Mouse (Mus musculus) lung, embryonic 14.5 days (tissue): ENCODE measurements around the gene Wtip. TPM values are rescaled to one million over a fixed set of nuclear protein-coding genes. Genes with fewer than 3 reads are reported as not detected.

Source experiments
- ATAC-seq: fragments of 200-750 bp; cut with Nextera tagmentation; 2 replicates; pipeline ENCODE4 v1.8.0; 2017; ENCODE audit warnings: mild to moderate bottlenecking, moderate TSS enrichment, moderate library complexity; ENCODE audit not compliant: insufficient read depth
- DNase-seq: peaks from one replicate; pipeline ENCODE4 v3.0.0-alpha.2; 2015
- H3K27ac ChIP-seq: fragments of 300-500 bp; sonication (generic); 2 replicates; pipeline ENCODE4 v1.5.1; 2014; ENCODE audit warnings: low read depth, mild to moderate bottlenecking, moderate library complexity
- H3K27me3 ChIP-seq: fragments of 300-500 bp; sonication (generic); 2 replicates; pipeline ENCODE4 v1.6.1; 2014; ENCODE audit warnings: low read length, control low read depth; ENCODE audit not compliant: insufficient read depth
- H3K36me3 ChIP-seq: fragments of 300-500 bp; sonication (generic); 2 replicates; pipeline ENCODE4 v1.6.1; 2014; ENCODE audit warnings: control low read depth; ENCODE audit not compliant: insufficient read depth
- H3K4me1 ChIP-seq: fragments of 300-500 bp; sonication (generic); 2 replicates; pipeline ENCODE4 v1.6.1; 2014; ENCODE audit warnings: antibody characterized with exemption, control low read depth; ENCODE audit not compliant: insufficient read depth
- H3K4me2 ChIP-seq: fragments of 300-500 bp; sonication (generic); 2 replicates; pipeline ENCODE4 v1.6.1; 2014; ENCODE audit warnings: mild to moderate bottlenecking
- H3K4me3 ChIP-seq: fragments of 300-500 bp; sonication (generic); 2 replicates; pipeline ENCODE4 v1.5.1; 2014; ENCODE audit warnings: low read depth, low read length
- H3K9ac ChIP-seq: fragments of 300-500 bp; sonication (generic); 2 replicates; pipeline ENCODE4 v1.6.1; 2014
- H3K9me3 ChIP-seq: fragments of 300-500 bp; sonication (generic); 2 replicates; pipeline ENCODE4 v1.6.1; 2016; ENCODE audit warnings: low read depth, low read length, control low read depth
- CTCF ChIP-seq: IDR thresholded peaks from 2 replicates; pipeline ENCODE4 v1.5.1; 2016; ENCODE audit warnings: antibody characterized with exemption, low read depth
- WGBS: fragments of 180-500 bp; shearing (Covaris S2); extraction: QIAGEN DNeasy Blood & Tissue Kit; methylation state at CpG from one replicate; pipeline ENCODE4 v1.1.7; 2014; 5-methylcytosine and 5-hydroxymethylcytosine counted together
- polyA plus RNA-seq: library from polyadenylated mRNA; unstranded; fragments of >200 nt; fragmentation: Nextera tagmentation; extraction: Ambion mirVana; gene quantifications from 2 replicates; pipeline ENCODE4 v1.2.1, GENCODE M21; 2014

Wtip gene
- polyA plus RNA-seq, 1 experiment from 2014 or later = 10.1 TPM

DNA sequence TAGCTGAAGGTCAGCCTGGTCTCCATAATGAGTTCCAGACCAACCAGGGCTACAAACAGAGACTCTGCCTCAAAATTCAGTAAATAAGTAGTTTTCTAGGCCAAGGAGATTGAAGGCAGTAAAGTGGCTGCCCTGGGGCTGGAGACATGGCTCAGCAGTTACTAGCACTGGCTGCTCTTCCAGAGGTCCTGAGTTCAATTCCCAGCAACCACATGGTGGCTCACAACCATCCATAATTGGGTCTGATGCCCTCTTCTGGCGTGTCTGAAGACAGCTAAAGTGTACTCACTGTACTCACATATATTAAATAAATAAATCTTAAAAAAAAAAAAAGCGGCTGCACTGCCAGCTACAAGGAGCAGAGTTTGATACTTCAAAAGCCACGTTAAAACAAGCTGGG, 32.9 kb upstream of the Wtip start:
- no peak for DNase-seq
- no peak overlapping the region for H3K9ac ChIP-seq
- H3K4me1 ChIP-seq = 0 out of 2 replicates have a peak, but pooled peaks cover 3% of the 10 kb centered on the region
- H3K27ac ChIP-seq = no peak overlapping the region
- no peaks in the 10 kb centered on the region for H3K9me3 ChIP-seq
- no peaks in the 10 kb centered on the region for H3K27me3 ChIP-seq
- no peak for ATAC-seq
- no peak overlapping the region for H3K4me3 ChIP-seq
- 63% methylated on average over 3 of the region's 3 CpGs for WGBS
- H3K4me2 ChIP-seq = no peak overlapping the region; the same call in 1 of the 2 replicates
- no peak for TF ChIP-seq CTCF
- H3K36me3 ChIP-seq = peaks cover 43% of the 10 kb centered on the region

DNA sequence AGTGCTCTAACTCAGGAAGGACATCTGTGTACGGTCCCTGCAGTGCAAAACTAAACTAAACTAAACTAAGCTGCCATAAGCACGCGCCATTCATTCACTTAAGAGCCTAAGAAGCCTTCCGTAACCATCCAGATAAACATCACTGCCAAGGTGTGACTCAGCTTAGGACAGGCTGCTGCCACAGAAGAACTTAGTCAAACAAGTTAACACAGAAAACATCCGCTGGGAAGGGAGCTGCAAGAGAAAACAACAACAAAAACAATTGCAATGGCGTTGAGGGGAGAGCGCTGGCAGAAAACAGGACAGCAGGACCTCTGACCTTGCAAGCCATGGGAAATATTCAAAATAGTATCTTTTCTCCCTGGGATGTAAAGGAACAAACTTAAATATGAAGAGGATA, 31.6 kb upstream of the Wtip start:
- DNase-seq (no peak), ATAC-seq (no peak)
- TF ChIP-seq CTCF = no peak
- 87% methylated on average over 7 of the region's 7 CpGs for WGBS
- Histone ChIP-seq H3K9me3 (no peaks in the 10 kb centered on the region), H3K36me3 (peaks cover 56% of the 10 kb centered on the region), H3K4me1 (0 out of 2 replicates have a peak, but pooled peaks cover 3% of the 10 kb centered on the region), H3K4me3 (no peak overlapping the region), H3K27ac (no peak overlapping the region), H3K4me2 (no peak overlapping the region), H3K27me3 (no peaks in the 10 kb centered on the region), H3K9ac (no peak overlapping the region)

DNA sequence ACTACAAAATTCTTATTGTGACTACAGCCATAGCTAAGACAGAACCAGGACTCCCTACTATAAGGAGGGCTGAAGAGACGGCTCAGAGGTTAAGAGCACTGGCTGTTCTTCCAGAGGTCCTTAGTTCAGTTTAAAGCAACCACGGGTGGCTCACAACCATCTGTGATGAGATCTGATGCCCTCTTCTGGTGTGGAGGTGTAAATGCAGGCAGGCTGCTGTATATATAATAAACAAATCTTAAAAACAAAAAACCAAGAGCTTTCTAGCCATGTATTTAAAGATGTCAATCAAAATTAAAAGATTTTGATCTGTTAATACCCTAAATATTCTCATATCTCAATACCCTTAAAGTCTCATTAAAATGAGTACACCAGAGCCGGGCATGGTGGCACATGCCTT, 26.1 kb upstream of the Wtip start:
- Histone ChIP-seq H3K9me3 (no peaks in the 10 kb centered on the region), H3K4me3 (no peak overlapping the region), H3K4me2 (no peak overlapping the region), H3K27ac (no peak overlapping the region), H3K9ac (no peak overlapping the region), H3K36me3 (peaks cover 95% of the 10 kb centered on the region), H3K4me1 (no peaks in the 10 kb centered on the region), H3K27me3 (no peaks in the 10 kb centered on the region)
- peak; percentile 19; the same call in 1 of the 2 replicates for TF ChIP-seq CTCF
- 90% methylated on average over 3 of the region's 3 CpGs for WGBS
- DNase-seq (no peak), ATAC-seq (no peak)

DNA sequence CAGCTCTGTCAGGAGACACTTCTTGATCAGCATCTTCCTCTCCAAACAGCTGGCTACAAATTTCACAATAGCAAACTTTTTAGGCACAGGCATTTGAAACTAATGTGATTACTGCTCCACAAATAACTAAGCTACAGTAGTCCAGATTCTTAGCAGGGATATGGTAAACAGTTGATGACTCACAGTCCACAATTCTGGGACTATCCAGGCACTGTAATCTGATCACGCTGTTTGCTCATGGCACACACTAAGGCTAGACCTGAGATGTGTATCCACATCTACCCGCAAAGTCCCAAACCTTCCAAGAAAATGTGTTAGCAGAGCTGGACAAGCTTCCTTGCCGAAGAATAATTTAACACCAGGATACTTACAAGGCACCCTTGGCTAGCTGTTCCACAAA, 24.9 kb upstream of the Wtip start:
- Histone ChIP-seq H3K27me3 (no peaks in the 10 kb centered on the region), H3K9ac (no peak overlapping the region), H3K27ac (no peak overlapping the region), H3K9me3 (no peaks in the 10 kb centered on the region), H3K4me1 (no peaks in the 10 kb centered on the region), H3K4me3 (no peak overlapping the region), H3K4me2 (no peak overlapping the region), H3K36me3 (peaks cover 96% of the 10 kb centered on the region)
- WGBS = 93% methylated on average over 3 of the region's 3 CpGs
- ATAC-seq (no peak), DNase-seq (no peak)
- no peak for TF ChIP-seq CTCF

GRCm38 (mm10) chr7:34147193-34147592, 14.1 kb upstream of the Wtip start:
- no peak overlapping the region for H3K9ac ChIP-seq
- H3K27ac ChIP-seq = no peak overlapping the region
- H3K36me3 ChIP-seq = peaks cover 98% of the 10 kb centered on the region
- H3K9me3 ChIP-seq = no peaks in the 10 kb centered on the region
- H3K4me3 ChIP-seq = no peak overlapping the region
- H3K4me1 ChIP-seq = no peaks in the 10 kb centered on the region
- H3K27me3 ChIP-seq = no peaks in the 10 kb centered on the region
- 77% methylated on average over 4 of the region's 4 CpGs for WGBS
- no peak for TF ChIP-seq CTCF
- DNase-seq = no peak
- ATAC-seq = no peak
- H3K4me2 ChIP-seq = no peak overlapping the region

- no peak overlapping the region for H3K4me3 ChIP-seq
- no peak overlapping the region for H3K27ac ChIP-seq
- ATAC-seq (no peak), DNase-seq (no peak)
- H3K36me3 ChIP-seq = peaks cover 62% of the 10 kb centered on the region
- H3K4me2 ChIP-seq = no peak overlapping the region
- no peaks in the 10 kb centered on the region for H3K9me3 ChIP-seq
- no peak for TF ChIP-seq CTCF
- no peak overlapping the region for H3K9ac ChIP-seq
- WGBS = 95% methylated on average over 13 of the region's 13 CpGs
- H3K27me3 ChIP-seq = no peaks in the 10 kb centered on the region
- H3K4me1 ChIP-seq = no peaks in the 10 kb centered on the region
These were observed 8.1 kb upstream of the Wtip start for GRCm38 (mm10) chr7:34141123-34141522.

- Histone ChIP-seq H3K9ac (no peak overlapping the region), H3K4me2 (no peak overlapping the region), H3K4me1 (no peaks in the 10 kb centered on the region), H3K27ac (no peak overlapping the region), H3K9me3 (no peaks in the 10 kb centered on the region), H3K4me3 (no peak overlapping the region), H3K36me3 (peaks cover 47% of the 10 kb centered on the region), H3K27me3 (no peaks in the 10 kb centered on the region)
- WGBS = 89% methylated on average over 6 of the region's 6 CpGs
- DNase-seq (no peak), ATAC-seq (peak; percentile 28; the same call in 1 of the 2 replicates)
- TF ChIP-seq CTCF = no peak
These were observed 6.4 kb upstream of the Wtip start for GRCm38 (mm10) chr7:34139493-34139892.

DNA sequence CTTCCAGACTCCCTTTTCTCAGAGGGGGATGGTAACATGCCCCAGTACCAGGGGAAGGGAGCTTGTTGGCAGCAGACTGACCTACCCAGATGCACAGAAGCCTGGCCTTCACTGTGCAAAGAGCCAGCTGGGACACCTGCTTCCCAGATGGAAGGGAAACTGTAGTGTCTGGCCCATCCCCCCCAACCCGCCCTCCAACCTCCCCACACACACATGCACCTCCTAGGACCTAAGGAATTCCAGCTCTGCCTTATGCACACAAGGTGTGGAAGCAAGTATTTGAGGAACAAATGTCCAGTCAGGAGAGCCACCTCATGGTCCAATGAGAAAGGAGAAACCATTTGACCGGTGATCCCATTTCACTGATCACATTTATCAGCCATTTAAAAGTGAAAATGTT, 1.3 kb upstream of the Wtip start:
- peak; percentile 23 for DNase-seq
- ATAC-seq = peak; percentile 5; the same call in 1 of the 2 replicates
- Histone ChIP-seq H3K4me1 (peaks cover 7% of the 10 kb centered on the region), H3K9ac (no peak overlapping the region), H3K9me3 (no peaks in the 10 kb centered on the region), H3K36me3 (no peaks in the 10 kb centered on the region), H3K27me3 (no peaks in the 10 kb centered on the region), H3K4me2 (no peak overlapping the region), H3K4me3 (no peak overlapping the region), H3K27ac (peak overlapping the region; percentile 91)
- TF ChIP-seq CTCF = no peak
- WGBS = 64% methylated on average over 2 of the region's 2 CpGs
